Mouse (Mus musculus): ENCODE measurements at regions not wholly inside any gene's neighbourhood (a gene's known extent, or its start where the extent isn't known, plus 50 kb on each side); places are given as distances from the start of the nearest gene placed in this dataset.

- no peak for DNase-seq (ENCODE audit: low spot score)
Observed at GRCm38 (mm10) chr8:97477098-97477457, 1588.7 kb upstream of the Got2 start.

DNA sequence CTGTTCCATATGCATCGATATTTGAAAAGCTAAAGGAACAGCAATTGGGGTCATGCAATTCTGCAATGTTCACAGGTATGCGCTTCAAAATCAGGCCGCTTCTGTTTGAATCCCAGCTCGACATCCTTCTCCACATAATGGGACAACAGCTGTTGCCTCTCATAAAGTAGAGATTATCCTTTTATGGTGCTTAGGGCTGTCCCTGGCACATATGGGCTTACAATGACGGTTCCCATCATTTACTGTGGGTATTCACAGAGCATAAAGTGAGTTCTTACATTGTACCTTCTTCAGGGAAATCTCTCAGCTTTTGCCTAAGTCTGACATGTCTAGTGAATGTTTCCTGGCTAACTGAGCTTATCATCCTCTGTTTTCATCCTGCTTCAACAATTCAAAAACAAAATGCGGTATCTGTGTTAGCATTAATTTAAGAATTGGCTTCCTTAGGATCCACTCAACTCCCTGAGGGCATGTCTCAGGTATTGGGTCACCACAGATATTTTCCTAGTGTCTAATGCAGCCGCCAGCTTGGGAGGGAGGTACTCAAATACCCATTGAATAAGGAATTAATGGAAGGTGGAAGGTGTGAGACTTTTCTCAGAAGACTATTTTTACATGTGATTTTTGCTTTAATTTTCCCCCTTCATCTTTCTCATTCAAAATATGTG is 1588.2 kb upstream of the Got2 start:
- no peak for DNase-seq (ENCODE audit: low spot score)

DNA sequence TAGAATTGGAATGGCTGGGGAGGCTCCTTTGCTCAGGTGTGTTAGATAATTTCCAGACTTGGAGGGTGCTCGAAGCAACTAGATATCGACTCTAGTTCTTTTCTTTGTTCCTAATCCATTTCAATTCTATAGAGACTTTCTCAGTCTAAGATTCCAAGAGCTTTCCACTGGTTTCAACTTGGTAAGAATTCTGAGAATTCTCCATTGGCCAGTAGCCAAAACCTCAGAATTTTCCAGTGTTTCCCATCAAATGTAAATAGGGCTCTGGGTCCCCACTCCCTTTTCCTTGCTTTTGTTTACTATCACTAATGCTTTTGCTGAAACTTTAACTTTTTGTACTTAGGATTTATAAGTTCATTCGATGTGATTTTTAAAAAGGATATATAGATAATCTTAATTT is 1585.0 kb upstream of the Got2 start:
- DNase-seq (ENCODE audit: low spot score): no peak

- no peak for DNase-seq (ENCODE audit: low spot score)
Observed at GRCm38 (mm10) chr8:97461478-97461877, 1573.1 kb upstream of the Got2 start.

DNA sequence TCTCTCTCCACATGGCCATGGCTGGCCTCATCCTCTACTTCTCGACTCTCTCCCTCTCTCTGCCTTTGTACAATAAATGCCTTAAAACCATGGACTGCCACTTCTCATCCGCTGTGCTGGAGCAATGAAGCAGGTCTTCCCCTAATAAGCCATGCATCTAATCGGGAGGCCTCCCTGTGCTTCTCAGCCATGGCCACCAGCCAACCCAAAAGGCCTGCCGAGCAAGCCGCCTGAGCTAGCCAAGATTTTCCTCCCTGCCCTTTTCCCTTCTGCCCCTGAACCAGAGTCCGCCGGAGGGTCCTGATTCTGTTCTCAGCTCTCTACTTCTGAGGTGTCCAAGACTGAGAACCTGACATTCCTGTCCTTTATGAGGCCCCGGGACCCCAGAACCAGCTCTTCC is 1559.3 kb upstream of the Got2 start:
- no peak for DNase-seq (ENCODE audit: low spot score)

DNA sequence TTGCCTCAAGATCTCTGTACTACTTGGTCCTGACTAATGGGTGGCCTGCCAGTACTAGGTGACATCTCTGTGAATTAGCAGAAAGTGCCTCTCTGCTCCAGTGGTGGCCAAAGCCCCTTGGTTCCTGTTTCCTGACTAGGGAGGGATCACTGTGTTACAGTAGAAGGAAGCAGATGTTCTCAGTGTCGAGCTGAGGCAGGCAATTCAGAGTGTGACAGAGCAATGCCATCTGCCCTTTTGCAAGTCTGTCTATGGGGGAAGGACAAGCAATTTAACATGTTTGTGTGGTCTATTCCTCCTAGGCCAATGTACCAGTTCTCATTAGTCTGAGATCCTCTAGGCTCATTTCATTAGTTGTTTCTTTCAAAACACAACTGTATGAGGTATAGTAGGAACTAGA is 1553.1 kb upstream of the Got2 start:
- DNase-seq (ENCODE audit: low spot score): no peak

DNA sequence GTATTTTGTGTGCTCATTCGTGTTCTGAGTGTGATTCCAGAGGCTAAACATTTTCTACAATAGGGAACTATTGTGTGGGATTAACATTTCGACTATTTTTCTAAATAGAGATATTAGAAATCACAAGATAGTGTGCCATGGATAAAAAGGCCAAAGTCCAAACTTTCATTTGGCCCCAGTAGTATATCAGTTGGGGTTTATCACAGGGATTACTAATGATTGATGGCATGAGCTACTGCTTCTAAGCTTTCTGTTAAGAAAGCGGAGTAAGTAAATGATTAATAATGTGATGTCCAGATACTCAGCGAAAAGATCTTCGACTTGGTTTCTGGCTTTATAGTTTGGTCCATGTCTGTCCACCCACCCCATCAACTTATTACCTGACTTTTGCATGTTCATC is 1545.2 kb upstream of the Got2 start:
- no peak for DNase-seq (ENCODE audit: low spot score)

- DNase-seq (ENCODE audit: low spot score): no peak
Observed at GRCm38 (mm10) chr8:97431467-97431866, 1543.1 kb upstream of the Got2 start.

DNA sequence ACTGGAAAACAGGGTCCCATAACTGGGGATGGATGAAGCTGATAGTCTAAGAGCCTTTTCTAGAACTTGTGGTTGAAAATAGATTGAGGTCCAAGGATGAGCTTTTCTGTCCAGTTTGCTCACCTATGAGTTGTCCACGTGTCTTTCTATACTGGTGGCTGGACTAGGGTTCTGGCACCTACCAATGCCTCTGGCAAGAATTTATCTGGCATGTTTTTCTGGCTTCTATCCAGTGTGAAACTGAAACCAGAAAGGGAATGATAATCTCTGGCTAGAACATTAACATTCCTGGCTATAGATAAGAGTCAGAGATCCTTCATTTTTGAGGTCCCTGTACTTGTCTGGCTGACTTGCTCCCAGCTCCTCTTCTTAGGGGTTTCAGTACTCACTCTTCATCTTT is 1534.0 kb upstream of the Got2 start:
- DNase-seq (ENCODE audit: low spot score): no peak

- no peak for DNase-seq (ENCODE audit: low spot score)
Observed at GRCm38 (mm10) chr8:97414742-97415141, 1526.4 kb upstream of the Got2 start.

DNA sequence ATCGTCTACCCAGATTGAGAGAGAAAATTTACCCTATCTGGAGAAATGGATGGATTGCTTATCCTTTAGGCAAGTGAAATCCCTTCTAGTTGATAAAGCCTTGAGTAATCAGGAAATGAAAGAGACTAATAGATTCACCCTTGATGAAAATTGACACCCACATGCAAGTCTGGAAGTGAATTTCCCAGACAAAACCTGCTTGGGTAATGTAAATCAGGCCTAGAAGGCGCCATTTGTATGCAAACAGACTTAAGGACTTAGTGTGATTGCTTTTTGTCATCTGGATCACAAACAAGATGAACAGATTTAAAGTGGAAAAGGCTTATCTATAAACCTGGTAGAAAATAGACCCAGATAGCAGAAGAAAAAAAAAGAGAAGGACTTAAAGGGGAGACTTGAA is 1515.0 kb upstream of the Got2 start:
- DNase-seq (ENCODE audit: low spot score): no peak

DNA sequence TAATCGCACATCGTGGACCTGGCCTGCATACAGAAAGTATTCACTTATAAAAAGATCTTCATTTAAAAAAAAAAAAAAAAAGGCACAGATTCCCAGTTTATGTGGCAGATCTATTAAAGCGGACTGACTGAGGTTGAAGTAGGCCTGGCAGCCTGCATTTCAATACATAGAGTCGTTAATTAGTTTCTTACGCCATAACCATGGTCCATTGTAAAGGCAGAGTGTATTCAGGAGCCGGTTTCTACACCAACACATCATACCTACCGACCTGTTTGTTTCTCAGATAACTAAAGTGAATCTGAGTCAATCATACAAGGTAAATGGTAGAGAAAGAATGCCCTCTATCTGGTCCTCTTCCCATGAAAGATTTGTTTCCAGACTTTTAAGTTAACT is 1509.0 kb upstream of the Got2 start:
- DNase-seq (ENCODE audit: low spot score): no peak

DNA sequence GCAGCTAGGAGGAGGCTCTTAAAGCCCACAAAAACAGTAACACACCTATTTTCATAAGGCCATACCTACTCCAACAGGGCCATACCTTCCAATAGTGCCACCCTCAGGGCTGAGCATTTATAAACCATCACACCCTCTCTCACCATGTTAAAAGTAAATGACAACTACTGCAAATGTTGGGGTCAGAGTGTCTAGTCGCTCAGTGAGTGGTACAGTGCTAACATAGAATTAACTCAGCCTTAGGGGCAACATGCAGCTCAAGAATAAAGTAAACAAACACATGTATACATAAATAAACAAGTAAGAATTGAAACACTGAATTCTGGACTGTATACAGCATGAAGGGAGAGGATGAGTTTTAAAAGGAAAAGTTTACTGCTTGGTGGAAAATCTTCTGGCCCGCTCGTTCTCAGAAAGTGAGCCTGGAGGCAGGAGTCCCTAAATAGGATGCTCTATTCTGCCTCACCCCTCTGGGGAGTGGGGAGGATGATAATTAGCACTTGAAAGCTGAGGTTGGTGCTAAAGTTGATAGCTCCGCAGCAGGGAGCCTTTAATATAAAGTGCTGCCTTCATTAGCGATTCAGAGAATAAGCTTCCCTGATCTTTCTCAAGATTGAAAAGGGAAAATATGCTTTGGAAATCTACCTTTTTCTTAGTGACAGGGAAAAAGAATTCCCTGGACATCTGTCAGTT is 1508.4 kb upstream of the Got2 start:
- DNase-seq (ENCODE audit: low spot score): peak; percentile 6

DNA sequence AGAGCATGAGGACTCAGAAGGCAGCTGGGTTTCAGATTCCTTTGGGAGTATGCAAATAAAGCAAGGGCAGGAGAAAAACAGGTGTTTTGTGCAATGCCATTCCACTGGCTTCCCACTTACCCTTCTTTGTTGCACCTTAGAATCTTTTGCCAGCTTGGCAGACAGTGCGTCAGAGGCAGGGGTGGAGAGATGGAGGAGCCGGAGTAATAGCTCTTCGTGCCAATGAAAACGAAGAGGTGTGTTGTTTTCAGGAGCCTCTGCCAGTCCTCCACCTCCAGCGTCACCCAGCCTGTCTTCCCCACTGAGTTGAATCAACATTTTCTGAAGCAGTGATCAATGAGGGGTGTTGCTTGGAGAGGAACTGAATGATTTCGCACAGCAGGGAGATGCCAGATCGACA is 1501.3 kb upstream of the Got2 start:
- no peak for DNase-seq (ENCODE audit: low spot score)

- no peak for DNase-seq (ENCODE audit: low spot score)
Observed at GRCm38 (mm10) chr8:97389149-97389548, 1500.8 kb upstream of the Got2 start.

DNA sequence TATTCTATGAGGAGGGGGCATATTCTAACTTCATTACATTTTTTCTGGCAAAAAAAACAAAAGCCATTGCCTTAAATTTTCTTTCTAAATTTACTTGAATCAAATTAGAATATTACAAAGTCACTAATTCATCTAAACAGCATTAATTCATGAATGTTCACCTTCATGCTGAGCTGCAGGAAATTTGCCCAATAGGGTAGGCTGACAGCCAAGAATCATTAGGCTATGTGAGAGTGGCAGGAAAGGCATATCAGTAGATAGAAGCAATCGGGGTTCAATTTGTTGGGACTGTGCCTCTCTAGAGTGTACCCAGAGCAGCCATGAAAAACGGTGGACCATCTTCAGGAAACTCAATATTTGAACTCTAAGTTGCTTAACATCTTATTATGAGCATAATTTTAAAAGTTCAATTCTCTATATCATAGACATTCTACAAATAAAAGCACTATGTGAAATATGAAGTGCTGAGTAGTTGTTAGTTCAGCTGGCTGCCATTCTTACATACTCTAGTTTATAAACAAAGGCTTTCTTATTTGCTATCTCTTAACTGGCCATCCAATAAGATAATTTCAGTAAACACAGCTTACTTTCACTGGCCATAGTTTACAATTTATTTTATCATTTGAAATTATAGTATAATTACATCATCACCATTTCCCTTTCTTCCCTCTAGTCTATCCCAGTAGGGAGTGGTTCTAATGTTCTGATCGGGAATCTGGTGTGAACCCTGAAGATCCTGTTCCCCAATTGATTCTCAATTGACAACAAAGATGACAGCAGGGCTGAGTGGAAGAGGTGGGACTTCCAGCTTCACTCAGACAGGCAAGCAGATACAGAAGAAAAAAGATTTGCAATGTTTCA is 1486.8 kb upstream of the Got2 start:
- DNase-seq (ENCODE audit: low spot score): no peak

DNA sequence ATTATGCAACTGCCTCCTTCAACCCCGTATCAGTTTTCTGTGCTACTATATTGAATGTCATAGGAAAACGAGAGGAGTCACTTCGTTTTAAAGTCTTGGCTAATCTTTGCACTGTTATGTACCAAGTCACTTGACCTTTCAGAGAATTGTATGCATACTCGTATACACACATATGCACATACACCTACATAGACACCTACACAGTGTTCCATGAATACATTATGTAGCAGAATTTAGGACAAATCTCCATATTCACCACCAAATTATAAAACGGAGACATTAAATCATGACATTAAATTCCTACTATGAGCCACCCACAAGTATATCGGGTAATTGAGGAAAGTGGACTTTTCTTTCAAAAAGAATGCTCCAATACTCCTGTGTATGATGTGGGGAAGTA is 1458.3 kb upstream of the Got2 start:
- no peak for DNase-seq (ENCODE audit: low spot score)

- DNase-seq (ENCODE audit: low spot score): no peak
Observed at GRCm38 (mm10) chr8:97315497-97315896, 1427.2 kb upstream of the Got2 start.

GRCm38 (mm10) chr8:97308304-97308703 is 1420.0 kb upstream of the Got2 start:
- DNase-seq (ENCODE audit: low spot score): no peak

- DNase-seq (ENCODE audit: low spot score): peak; percentile 15
Observed at GRCm38 (mm10) chr8:97270582-97270981, 1382.2 kb upstream of the Got2 start.

DNA sequence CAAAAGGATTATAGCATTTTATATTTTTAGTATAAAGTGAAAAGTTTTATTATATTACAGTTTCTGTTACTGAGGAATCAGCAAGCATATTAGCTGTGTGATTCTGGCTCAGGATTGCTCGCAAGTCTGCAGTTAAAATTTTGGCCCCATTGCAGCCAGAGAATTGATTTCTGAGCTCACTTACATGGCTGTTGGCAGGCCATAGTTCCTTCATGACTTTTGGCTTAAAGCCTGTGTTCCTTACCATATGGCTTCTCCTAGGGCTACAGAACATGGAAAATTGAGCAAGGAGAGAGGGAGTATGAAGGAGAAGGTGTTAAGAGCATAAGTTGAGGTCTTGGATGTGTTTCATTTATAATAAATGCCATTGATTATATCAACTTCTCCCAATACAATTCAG is 1372.6 kb upstream of the Got2 start:
- DNase-seq (ENCODE audit: low spot score): no peak

- no peak for DNase-seq (ENCODE audit: low spot score)
Observed at GRCm38 (mm10) chr8:97254169-97254568, 1365.8 kb upstream of the Got2 start.

- DNase-seq (ENCODE audit: low spot score): no peak
Observed at GRCm38 (mm10) chr8:97252232-97252631, 1363.9 kb upstream of the Got2 start.

Data from embryo, embryonic 10.5 days (tissue).